In the genomic region with DNA sequence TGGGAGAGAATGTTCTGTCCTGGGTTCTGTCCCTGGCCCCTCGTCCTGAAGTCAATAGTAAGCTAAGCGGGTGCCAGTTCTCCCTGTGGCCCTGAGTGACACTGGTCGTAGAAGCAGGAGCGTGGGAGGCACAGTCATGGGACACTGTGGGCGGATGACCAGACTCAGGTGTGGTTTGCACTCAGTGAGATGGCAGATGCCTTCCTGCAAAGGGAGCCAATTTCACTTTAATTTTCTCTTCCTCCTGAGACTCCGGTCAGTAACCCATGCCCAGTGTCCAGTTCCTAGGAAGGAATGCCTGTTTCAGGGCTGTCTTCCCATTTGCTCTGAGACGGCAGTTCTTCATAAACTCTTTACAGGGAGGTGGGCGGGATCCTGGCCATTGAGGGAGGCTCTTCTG, we compare ENCODE assay signal across 11 mouse cellular contexts. TPM values are rescaled to one million over a fixed set of nuclear protein-coding genes. Genes with fewer than 3 reads are reported as not detected.
A peak's percentile ranks its signal among the peaks of the same experiment; 100 is the strongest.
DNase-seq lines count a peak whose midpoint lies in the region; ATAC-seq and TF ChIP-seq lines count a peak whose summit lies in the region.
"Had no signal": no experiment of that assay in that cellular context is flagged by ENCODE, and none has a peak within 500 bp of the region (broad histone marks: within the 10 kb centered on the region; RNA-seq: fewer than 3 reads in every experiment).

No protein-coding gene starts in this region.

- 47% methylated on average over 8 of the region's 8 CpGs for WGBS in kidney, embryonic 16.5 days
- 45% methylated on average over 8 of the region's 8 CpGs for WGBS in intestine, postnatal 0 days
- WGBS in hindbrain, postnatal 0 days = 75% methylated on average over 8 of the region's 8 CpGs

- ATAC-seq in kidney, embryonic 16.5 days (ENCODE audit: low FRiP score, low TSS enrichment) = no peak
- no peak for ATAC-seq in intestine, postnatal 0 days
- ATAC-seq in hindbrain, postnatal 0 days = no peak

- no peaks in the 10 kb centered on the region for H3K9me3 ChIP-seq in kidney, embryonic 16.5 days (ENCODE audit: low read length)
- H3K9me3 ChIP-seq in intestine, postnatal 0 days (ENCODE audit: control insufficient read depth) = no peaks in the 10 kb centered on the region
- no peaks in the 10 kb centered on the region for H3K9me3 ChIP-seq in hindbrain, postnatal 0 days (ENCODE audit: low read length)
- H3K9me3 ChIP-seq: embryonic facial prominence, embryonic 15.5 days had no signal

- no peak overlapping the region for H3K4me3 ChIP-seq in kidney, embryonic 16.5 days (ENCODE audit: low read length)
- H3K4me3 ChIP-seq in intestine, postnatal 0 days (ENCODE audit: low read depth, low read length) = no peak overlapping the region
- H3K4me3 ChIP-seq in hindbrain, postnatal 0 days (ENCODE audit: low read length) = no peak overlapping the region
- H3K4me3 ChIP-seq: embryonic facial prominence, embryonic 15.5 days had no signal

- no peaks in the 10 kb centered on the region for H3K36me3 ChIP-seq in kidney, embryonic 16.5 days (ENCODE audit: insufficient read depth, low read length)
- H3K36me3 ChIP-seq in intestine, postnatal 0 days (ENCODE audit: control insufficient read depth, insufficient read depth) = no peaks in the 10 kb centered on the region
- H3K36me3 ChIP-seq in hindbrain, postnatal 0 days (ENCODE audit: insufficient read depth, low read length) = no peaks in the 10 kb centered on the region
- H3K36me3 ChIP-seq: embryonic facial prominence, embryonic 15.5 days had no signal

- H3K9ac ChIP-seq in kidney, embryonic 16.5 days (replicated peaks; ENCODE audit: low read length) = no peak overlapping the region
- no peak overlapping the region for H3K9ac ChIP-seq in intestine, postnatal 0 days (ENCODE audit: low read depth, low read length)
- no peak overlapping the region for H3K9ac ChIP-seq in hindbrain, postnatal 0 days (replicated peaks; ENCODE audit: low read length)
- H3K9ac ChIP-seq: embryonic facial prominence, embryonic 15.5 days had no signal

- H3K4me1 ChIP-seq in kidney, embryonic 16.5 days (ENCODE audit: insufficient read depth, low read length) = peaks cover 30% of the 10 kb centered on the region
- H3K4me1 ChIP-seq in intestine, postnatal 0 days (replicated peaks; ENCODE audit: control insufficient read depth, insufficient read depth, low read length) = peaks cover 21% of the 10 kb centered on the region; the same call in 1 of the 2 replicates
- H3K4me1 ChIP-seq in hindbrain, postnatal 0 days (ENCODE audit: insufficient read depth, low read length) = no peaks in the 10 kb centered on the region

- no peaks in the 10 kb centered on the region for H3K27me3 ChIP-seq in kidney, embryonic 16.5 days (ENCODE audit: insufficient read depth, low read length)
- H3K27me3 ChIP-seq in intestine, postnatal 0 days (replicated peaks; ENCODE audit: control insufficient read depth, insufficient read depth, low read length) = no peaks in the 10 kb centered on the region
- H3K27me3 ChIP-seq in hindbrain, postnatal 0 days (ENCODE audit: insufficient read depth, low read length) = no peaks in the 10 kb centered on the region
- H3K27me3 ChIP-seq: embryonic facial prominence, embryonic 15.5 days had no signal

- H3K27ac ChIP-seq in kidney, embryonic 16.5 days (ENCODE audit: low read length) = 0 out of 2 replicates have a peak overlapping the region, but pooled peaks have one; percentile 31
- peak overlapping the region; percentile 82 for H3K27ac ChIP-seq in intestine, postnatal 0 days (ENCODE audit: low read depth, low read length)
- H3K27ac ChIP-seq in hindbrain, postnatal 0 days = no peak overlapping the region

- DNase-seq in kidney, adult 18-20 months = no peak
- DNase-seq in CD4-positive, CD25-positive, alpha-beta regulatory T cell, adult 2 months (ENCODE audit: low read depth, low spot score) = peak; percentile 51
- DNase-seq in natural killer cell, adult 2 months (ENCODE audit: low spot score in 2 of 2) = peak; percentile 53 to 61
- no peak for DNase-seq in heart, adult 11 months
- no peak for DNase-seq in hindbrain, postnatal 0 days (ENCODE audit: low spot score)
- DNase-seq: heart, postnatal 36 days; retina, postnatal 1 day; thymus, adult 2 months had no signal

- no peak overlapping the region for H3K4me2 ChIP-seq in kidney, embryonic 16.5 days (replicated peaks; ENCODE audit: low read depth, low read length)
- peak overlapping the region; percentile 37; the same call in 1 of the 2 replicates for H3K4me2 ChIP-seq in intestine, postnatal 0 days (replicated peaks; ENCODE audit: low read depth)
- no peak overlapping the region for H3K4me2 ChIP-seq in hindbrain, postnatal 0 days (ENCODE audit: low read depth, low read length)
- H3K4me2 ChIP-seq: embryonic facial prominence, embryonic 15.5 days had no signal

- TF ChIP-seq CTCF in intestine, postnatal 0 days (IDR thresholded peaks at IDR 0.05; ENCODE audit: low read depth) = no peak
- no peak for TF ChIP-seq CTCF in hindbrain, postnatal 0 days (IDR thresholded peaks at IDR 0.05; ENCODE audit: low read depth)

RNA-seq across cellular contexts. Expression of gene Myo1e, which starts 36.1 kb away (rescaled TPM):
- polyA plus RNA-seq in kidney, embryonic 16.5 days (2015; fragmentation: Nextera tagmentation; extraction: Ambion mirVana) = 26.4 and 27.8 TPM in 2 replicates
- 15.2 and 16.2 TPM in 2 replicates for polyA plus RNA-seq in intestine, postnatal 0 days (2015; fragmentation: Nextera tagmentation; extraction: Ambion mirVana)
- total RNA-seq in hindbrain, postnatal 0 days (2014; rRNA removed) = 5.7 and 8.9 TPM in 2 replicates
- polyA plus RNA-seq in hindbrain, postnatal 0 days (2015; fragmentation: Nextera tagmentation; extraction: Ambion mirVana) = 5.4 and 6.5 TPM in 2 replicates

Comparison
In these comparisons a context has a peak if more than half of its experiments do, and no peak if none do; other contexts are left out.
1. DNase-seq: peak in CD4-positive, CD25-positive, alpha-beta regulatory T cell, adult 2 months (single experiment) and natural killer cell, adult 2 months (2 of 2); none in kidney, adult 18-20 months (single experiment), heart, adult 11 months (single experiment) and hindbrain, postnatal 0 days (single experiment).